Mouse (Mus musculus) retina, embryonic 14.5 days (tissue): ENCODE data around the gene Dmc1.

Source experiments
- DNase-seq: peaks from one replicate; pipeline ENCODE4 v3.0.0-alpha.2; 2015; ENCODE audit warnings: low spot score

Gene Dmc1

GRCm38 (mm10) chr15:79511553-79512320, 93.2 kb downstream of the Dmc1 start:
- peak; percentile 89 for DNase-seq
